Mouse (Mus musculus): ENCODE results near the gene Cstad.

- TF ChIP-seq POLR2A (IDR thresholded peaks at IDR 0.05; ENCODE audit: borderline replicate concordance, extremely low read depth, insufficient read depth, insufficient read length, poor library complexity, severe bottlenecking) (no peak), CTCF (IDR thresholded peaks at IDR 0.05; ENCODE audit: borderline replicate concordance, extremely low read depth, insufficient read depth, insufficient read length) (no peak)
Measured at GRCm38 (mm10) chr2:30642810-30643209, 48.0 kb downstream of the Cstad start.
